Mouse (Mus musculus) small intestine, adult 2 months (tissue): ENCODE data around the gene Rph3al.

ENCODE experiments used
- CTCF ChIP-seq: fragments of 200-500 bp; IDR thresholded peaks from 2 replicates; pipeline ENCODE4 v1.5.1; 2012; ENCODE audit warnings: low read depth, mild to moderate bottlenecking, control low read depth, inconsistent platforms, low read length, moderate library complexity, mixed read lengths; ENCODE audit not compliant: insufficient replicate concordance, insufficient read length; ENCODE audit errors: extremely low read depth
- POLR2A ChIP-seq: fragments of 200-500 bp; IDR thresholded peaks from 2 replicates; pipeline ENCODE4 v1.6.1; 2012; ENCODE audit warnings: low read depth, mild to moderate bottlenecking, control low read depth, inconsistent platforms, low read length, moderate library complexity

GRCm38 (mm10) chr11:75968761-75969160 is 30.5 kb upstream of the Rph3al start:
- TF ChIP-seq CTCF (no peak), POLR2A (no peak)
